Mouse (Mus musculus): ENCODE results near the gene Tspan18. TPM values are rescaled to one million over a fixed set of nuclear protein-coding genes. Genes with fewer than 3 reads are reported as not detected.

Gene Tspan18
- total RNA-seq, 2 experiments from 2014 or later: 53.3 to 55.7 TPM

- DNase-seq (ENCODE audit: low spot score in 2 of 2): no peak
Measured at GRCm38 (mm10) chr2:93163317-93163716, 171.0 kb downstream of the Tspan18 start.

GRCm38 (mm10) chr2:93162791-93163190 lies 171.5 kb downstream of the Tspan18 start:
- DNase-seq (ENCODE audit: low spot score in 2 of 2): no peak

- DNase-seq (ENCODE audit: low spot score in 2 of 2): no peak
Measured at GRCm38 (mm10) chr2:93161914-93162664, 172.2 kb downstream of the Tspan18 start.

GRCm38 (mm10) chr2:93160467-93161035 lies 173.8 kb downstream of the Tspan18 start:
- no peak for DNase-seq (ENCODE audit: low spot score in 2 of 2)

- no peak for DNase-seq (ENCODE audit: low spot score in 2 of 2)
Measured at GRCm38 (mm10) chr2:93154486-93155032, 179.7 kb downstream of the Tspan18 start.

GRCm38 (mm10) chr2:93153833-93154232 lies 180.5 kb downstream of the Tspan18 start:
- no peak for DNase-seq (ENCODE audit: low spot score in 2 of 2)

GRCm38 (mm10) chr2:93152883-93153491 lies 181.3 kb downstream of the Tspan18 start:
- DNase-seq (ENCODE audit: low spot score in 2 of 2): peak; percentile 67 to 76

GRCm38 (mm10) chr2:93152191-93152601 lies 182.1 kb downstream of the Tspan18 start:
- DNase-seq (ENCODE audit: low spot score in 2 of 2): no peak

Other genes starting within 250 kb of the Tspan18 start
- 10 to 100 TPM; 50.8 to 51.5 TPM for gene Trp53i11, start 147.0 kb downstream of the Tspan18 start, total RNA-seq (2021)
- gene Cd82, start 128.6 kb upstream of the Tspan18 start, total RNA-seq (2021): 10 to 100 TPM; 11.4 to 12.4 TPM
- not detected for gene Gm10803, start 226.1 kb upstream of the Tspan18 start, total RNA-seq (2021)

All from layer of hippocampus, postnatal 10 days (tissue).